Mouse (Mus musculus): Measurements from ENCODE around the gene Ppm1n. TPM values are rescaled to one million over a fixed set of nuclear protein-coding genes. Genes with fewer than 3 reads are reported as not detected.
A peak's percentile ranks its signal among the peaks of the same experiment; 100 is the strongest.

Gene Ppm1n
- total and polyA plus RNA-seq, 3 experiments: not detected

- no peak for DNase-seq (ENCODE audit: low read depth, low spot score)
- TF ChIP-seq ZMIZ1 (IDR thresholded peaks at IDR 0.05; ENCODE audit: low read depth, low read length): 0 out of 2 replicates have a peak, but pooled peaks have one; percentile 1
- no peak for TF ChIP-seq ELF1 (IDR thresholded peaks at IDR 0.05; ENCODE audit: low read depth, low read length)
- peaks cover 0 to 4% of the 10 kb centered on the region in 2 experiments; a peak in 1 of 4 replicates for H3K36me3 ChIP-seq (ENCODE audit: control insufficient read depth in 1 of 2, insufficient read depth in 2 of 2, low read length in 2 of 2)
- peak overlapping the region; percentile 40 for H3K9ac ChIP-seq (ENCODE audit: control insufficient read depth, low read depth, low read length, poor library complexity, severe bottlenecking)
- H3K9me3 ChIP-seq (replicated peaks; ENCODE audit: insufficient read depth, low read length): no peaks in the 10 kb centered on the region
- H3K4me1 ChIP-seq (ENCODE audit: control insufficient read depth in 1 of 2, insufficient read depth in 2 of 2, low read length in 2 of 2): peaks cover 3 to 12% of the 10 kb centered on the region in 2 experiments; a peak in 3 of 4 replicates
- H3K4me3 ChIP-seq (ENCODE audit: control insufficient read depth in 1 of 2, insufficient read depth in 1 of 2, low read depth in 2 of 2, low read length in 2 of 2): peak overlapping the region in 1 of 2 experiments; percentile 21; a peak in 2 of 4 replicates
- no peaks in the 10 kb centered on the region for H3K79me2 ChIP-seq (ENCODE audit: control insufficient read depth, insufficient read depth, low read length, poor library complexity)
- no peak overlapping the region for H3K27ac ChIP-seq (ENCODE audit: control insufficient read depth, low read depth, low read length)
- no peaks in the 10 kb centered on the region for H3K27me3 ChIP-seq (ENCODE audit: control insufficient read depth in 1 of 2, insufficient read depth in 2 of 2, low read length in 2 of 2)
Measured at GRCm38 (mm10) chr7:19301461-19302263, 21.8 kb upstream of the Ppm1n start.

GRCm38 (mm10) chr7:19300501-19301421 lies 20.9 kb upstream of the Ppm1n start:
- no peaks in the 10 kb centered on the region for H3K9me3 ChIP-seq (replicated peaks; ENCODE audit: insufficient read depth, low read length)
- H3K9ac ChIP-seq (ENCODE audit: control insufficient read depth, low read depth, low read length, poor library complexity, severe bottlenecking): peak overlapping the region; percentile 75
- H3K4me3 ChIP-seq (ENCODE audit: control insufficient read depth in 1 of 2, insufficient read depth in 1 of 2, low read depth in 2 of 2, low read length in 2 of 2): peak overlapping the region; percentile 57 to 80
- H3K4me1 ChIP-seq (ENCODE audit: control insufficient read depth in 1 of 2, insufficient read depth in 2 of 2, low read length in 2 of 2): peaks cover 0 to 4% of the 10 kb centered on the region in 2 experiments; a peak in 2 of 4 replicates
- 0 out of 4 replicates have a peak, but pooled peaks cover 0 to 2% of the 10 kb centered on the region in 2 experiments for H3K36me3 ChIP-seq (ENCODE audit: control insufficient read depth in 1 of 2, insufficient read depth in 2 of 2, low read length in 2 of 2)
- H3K27me3 ChIP-seq (ENCODE audit: control insufficient read depth in 1 of 2, insufficient read depth in 2 of 2, low read length in 2 of 2): no peaks in the 10 kb centered on the region
- no peak overlapping the region for H3K27ac ChIP-seq (ENCODE audit: control insufficient read depth, low read depth, low read length)
- no peaks in the 10 kb centered on the region for H3K79me2 ChIP-seq (ENCODE audit: control insufficient read depth, insufficient read depth, low read length, poor library complexity)
- TF ChIP-seq MAX (IDR thresholded peaks at IDR 0.05; ENCODE audit: low read length) (peak; percentile 80), NELFE (IDR thresholded peaks at IDR 0.05; ENCODE audit: low read depth, low read length) (peak; percentile 44; the same call in 1 of the 2 replicates), E2F4 (IDR thresholded peaks at IDR 0.05; ENCODE audit: borderline replicate concordance, low read depth, low read length) (no peak), SMC3 (IDR thresholded peaks at IDR 0.05; ENCODE audit: low read depth, low read length) (peak; percentile 95), CTCF (IDR thresholded peaks at IDR 0.05 in 2 of 3, conservative IDR thresholded peaks at IDR 0.05 in 1 of 3; ENCODE audit: control insufficient read depth in 1 of 3, insufficient read depth in 1 of 3, low read depth in 2 of 3, low read length in 3 of 3, poor library complexity in 1 of 3, severe bottlenecking in 1 of 3) (peak; percentile 88 to 97 (median 94)), RCOR1 (IDR thresholded peaks at IDR 0.05; ENCODE audit: low read depth, low read length) (no peak), ELF1 (IDR thresholded peaks at IDR 0.05; ENCODE audit: low read depth, low read length) (peak; percentile 68; the same call in 1 of the 2 replicates), MYC (IDR thresholded peaks at IDR 0.05; ENCODE audit: low read depth, low read length) (peak; percentile 94), GATA1 (IDR thresholded peaks at IDR 0.05; ENCODE audit: low read depth, low read length) (no peak), TAL1 (IDR thresholded peaks at IDR 0.05; ENCODE audit: low read length) (no peak), ETS1 (IDR thresholded peaks at IDR 0.05; ENCODE audit: low read depth, low read length) (peak; percentile 56; the same call in 1 of the 2 replicates), ZMIZ1 (IDR thresholded peaks at IDR 0.05; ENCODE audit: low read depth, low read length) (peak; percentile 49; the same call in 1 of the 2 replicates), NRF1 (IDR thresholded peaks at IDR 0.05; ENCODE audit: insufficient read depth, low read depth, low read length, poor library complexity, severe bottlenecking) (peak; percentile 11; the same call in 1 of the 2 replicates), UBTF (IDR thresholded peaks at IDR 0.05; ENCODE audit: borderline replicate concordance, insufficient read depth, low read depth, low read length) (no peak), POLR2AphosphoS5 (IDR thresholded peaks at IDR 0.05; ENCODE audit: borderline replicate concordance, low read depth, low read length) (no peak), POLR2AphosphoS2 (IDR thresholded peaks at IDR 0.05; ENCODE audit: low read length) (no peak), TBP (IDR thresholded peaks at IDR 0.05; ENCODE audit: low read depth, low read length) (peak; percentile 100), MXI1 (IDR thresholded peaks at IDR 0.05; ENCODE audit: low read depth, low read length) (0 out of 2 replicates have a peak, but pooled peaks have one; percentile 39), MAFK (IDR thresholded peaks at IDR 0.05; ENCODE audit: borderline replicate concordance, low read depth, low read length) (peak; percentile 99), POLR2A (IDR thresholded peaks at IDR 0.05; ENCODE audit: control insufficient read depth in 1 of 2, insufficient read depth in 1 of 2, low read depth in 1 of 2, low read length in 2 of 2, poor library complexity in 1 of 2) (peak; percentile 38 to 97; a peak in 2 of 4 replicates), RAD21 (IDR thresholded peaks at IDR 0.05; ENCODE audit: low read depth, low read length) (peak; percentile 89), HCFC1 (IDR thresholded peaks at IDR 0.05; ENCODE audit: low read depth, low read length) (peak; percentile 72), ZC3H11A (IDR thresholded peaks at IDR 0.05; ENCODE audit: low read depth, low read length) (peak; percentile 91), CHD1 (IDR thresholded peaks at IDR 0.05; ENCODE audit: low read depth, low read length) (no peak), EP300 (IDR thresholded peaks at IDR 0.05; ENCODE audit: low read depth in 1 of 2, low read length in 2 of 2) (0 out of 4 replicates have a peak, but pooled peaks of 1 of the 2 experiments have one; percentile 2)
- DNase-seq (ENCODE audit: low read depth, low spot score): peak; percentile 91

Measured in MEL (cell line).